Mouse (Mus musculus) erythroblast, embryonic 14.5 days (primary cell): ENCODE measurements around the gene Pknox2. TPM values are rescaled to one million over a fixed set of nuclear protein-coding genes. Genes with fewer than 3 reads are reported as not detected.

Experiments
- H3K27me3 ChIP-seq: 2 replicates; pipeline ENCODE4 v1.6.1; 2012; ENCODE audit warnings: inconsistent platforms; ENCODE audit not compliant: control insufficient read depth
- H3K36me3 ChIP-seq: 2 replicates; pipeline ENCODE4 v1.6.1; 2012; ENCODE audit warnings: mild to moderate bottlenecking, inconsistent platforms; ENCODE audit not compliant: control insufficient read depth
- H3K4me1 ChIP-seq: 2 replicates; pipeline ENCODE4 v1.6.1; 2012; ENCODE audit warnings: inconsistent platforms; ENCODE audit not compliant: control insufficient read depth
- H3K4me3 ChIP-seq: replicated peaks from 2 replicates; pipeline ENCODE3; 2012; ENCODE audit warnings: moderate library complexity, mild to moderate bottlenecking, inconsistent platforms
- H3K9me3 ChIP-seq: 2 replicates; pipeline ENCODE4 v1.6.1; 2012; ENCODE audit warnings: low read length, inconsistent platforms, mixed read lengths; ENCODE audit not compliant: control insufficient read depth
- GATA1 ChIP-seq: IDR thresholded peaks from 2 replicates; pipeline ENCODE4 v1.6.1; 2012; ENCODE audit warnings: low read length, inconsistent platforms, mixed read lengths
- TAL1 ChIP-seq: IDR thresholded peaks from 3 replicates; pipeline ENCODE4 v1.6.1; 2012; ENCODE audit warnings: low read length, inconsistent platforms, mixed read lengths
- polyA plus RNA-seq: library from polyadenylated mRNA; stranded (reverse); fragments of >175 nt; gene quantifications from 2 replicates; pipeline ENCODE4 v1.2.3, GENCODE M21; 2012

Gene Pknox2
- polyA plus RNA-seq, 1 experiment, result not detected

DNA sequence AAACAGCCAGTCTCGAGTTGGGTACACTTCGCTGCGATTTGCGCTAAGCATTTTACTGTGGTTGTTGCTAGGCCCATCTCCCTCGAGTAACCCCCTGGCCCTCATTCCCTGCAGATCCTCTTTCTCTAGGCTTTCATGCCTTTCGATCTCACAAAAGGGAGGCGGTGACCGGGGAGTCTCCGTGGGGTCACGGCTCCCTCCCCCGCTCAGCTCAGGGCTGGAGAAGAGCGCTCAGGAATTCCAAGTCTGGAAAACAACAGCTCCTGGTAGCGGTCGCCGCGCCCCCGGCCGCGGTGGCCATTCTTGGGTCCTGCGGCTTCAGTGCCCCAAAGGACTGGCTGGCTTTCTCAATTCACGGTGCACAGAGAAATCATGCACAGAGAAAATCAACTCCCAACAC, 3.0 kb downstream of the Pknox2 start:
- Histone ChIP-seq H3K4me1 (no peaks in the 10 kb centered on the region), H3K27me3 (peaks cover 77% of the 10 kb centered on the region), H3K4me3 (no peak overlapping the region), H3K36me3 (no peaks in the 10 kb centered on the region), H3K9me3 (no peaks in the 10 kb centered on the region)
- TF ChIP-seq TAL1, result no peak

DNA sequence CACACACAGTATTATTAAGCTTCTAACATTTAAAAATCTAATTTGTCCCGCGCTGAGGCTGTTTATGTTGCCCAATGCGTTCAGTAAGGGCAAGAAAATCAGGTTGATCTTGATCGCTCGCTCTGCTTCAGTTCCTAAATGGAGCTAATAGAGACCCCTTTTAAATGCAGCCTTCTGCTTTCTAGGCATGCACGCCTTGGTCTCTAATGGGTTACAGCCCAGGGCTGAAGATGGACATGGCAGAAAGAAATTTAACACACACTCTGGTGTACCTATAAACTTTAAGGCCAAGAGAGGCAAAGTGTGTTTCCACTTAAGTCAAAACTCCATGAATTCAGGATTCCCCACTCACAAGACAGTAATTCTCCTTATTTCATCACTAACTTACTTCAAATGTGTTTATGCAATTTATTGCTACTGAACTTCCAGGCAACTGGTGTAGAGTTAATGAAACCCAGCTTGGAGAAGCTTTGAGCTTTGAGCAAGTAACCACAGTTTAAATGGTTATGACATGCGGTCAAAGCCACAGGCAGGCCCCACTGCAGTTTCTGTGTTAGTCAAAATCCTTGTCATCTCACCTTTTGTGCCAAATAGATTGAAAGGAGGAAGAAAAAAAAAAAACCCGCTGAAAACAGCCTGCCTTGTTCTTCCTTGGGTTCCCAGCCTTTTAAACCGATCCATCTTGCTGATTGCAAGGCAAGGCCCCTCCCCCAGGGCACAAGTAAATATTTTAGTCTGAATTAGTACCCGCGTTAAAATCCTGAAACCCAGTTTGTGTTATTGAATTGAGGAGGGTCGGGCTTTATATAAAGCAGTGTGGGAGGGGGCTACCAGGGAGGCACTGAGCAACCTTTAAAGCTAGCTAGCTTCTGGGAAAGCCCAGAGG, 3.9 kb downstream of the Pknox2 start:
- no peaks in the 10 kb centered on the region for H3K4me1 ChIP-seq
- TF ChIP-seq TAL1 (no peak), GATA1 (no peak)
- peaks cover 73% of the 10 kb centered on the region for H3K27me3 ChIP-seq
- H3K9me3 ChIP-seq, result no peaks in the 10 kb centered on the region
- no peak overlapping the region for H3K4me3 ChIP-seq
- no peaks in the 10 kb centered on the region for H3K36me3 ChIP-seq

DNA sequence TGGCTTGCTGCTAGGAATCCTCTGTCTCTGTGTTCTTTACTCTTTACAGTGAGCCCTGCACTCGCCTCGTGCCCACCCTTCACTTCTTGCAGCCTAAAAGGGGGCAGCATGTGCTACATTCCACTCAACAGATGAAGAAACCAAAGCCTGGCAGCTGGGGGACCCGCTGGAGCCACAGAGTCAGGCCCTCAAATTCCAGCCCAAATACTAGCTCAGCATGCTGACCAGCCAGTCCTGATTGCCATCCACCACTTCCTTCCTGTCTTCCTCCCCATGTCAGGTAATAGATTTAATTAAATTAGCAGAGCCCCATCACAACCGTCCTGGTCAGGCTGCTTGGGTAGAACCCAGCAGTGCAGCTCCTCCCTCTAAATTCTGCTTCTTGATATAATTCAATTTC, 5.1 kb downstream of the Pknox2 start:
- Histone ChIP-seq H3K4me1 (no peaks in the 10 kb centered on the region), H3K36me3 (no peaks in the 10 kb centered on the region), H3K27me3 (peaks cover 61% of the 10 kb centered on the region), H3K9me3 (no peaks in the 10 kb centered on the region), H3K4me3 (no peak overlapping the region)
- TF ChIP-seq GATA1 (no peak), TAL1 (no peak)

DNA sequence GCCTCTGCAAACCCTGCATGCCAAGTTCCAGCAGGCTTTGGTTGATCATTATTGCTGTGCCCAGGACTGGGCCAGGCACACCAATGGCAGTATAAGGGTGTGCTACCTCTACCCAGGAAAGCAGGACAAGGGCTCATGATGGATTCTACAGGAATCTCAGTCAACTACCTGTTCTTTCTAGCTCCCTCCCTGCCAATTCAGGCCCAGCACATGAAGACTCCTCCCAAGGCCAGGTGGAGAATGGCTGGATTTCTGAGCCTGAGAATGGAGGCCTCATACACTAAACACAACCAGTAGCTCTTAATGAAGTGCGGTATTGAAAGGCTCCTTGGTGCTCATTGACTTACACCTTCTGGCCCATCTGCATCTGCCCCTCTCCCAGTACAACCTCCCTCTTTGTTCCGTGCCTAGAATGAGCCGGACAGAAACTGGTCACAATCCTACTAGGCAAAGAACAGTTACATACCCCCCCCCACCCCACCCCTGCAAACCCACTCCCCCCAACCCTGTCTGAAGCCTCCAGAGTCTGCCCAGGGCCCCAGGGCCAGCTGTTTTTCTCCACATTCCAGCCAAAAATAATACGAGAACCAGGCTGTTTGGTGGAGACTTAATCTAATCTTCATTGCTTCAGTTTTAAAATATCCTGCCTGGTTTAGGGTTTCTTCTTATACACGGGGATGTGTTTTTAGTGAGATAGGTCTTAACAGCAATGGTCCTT, 6.6 kb downstream of the Pknox2 start:
- Histone ChIP-seq H3K4me3 (no peak overlapping the region), H3K4me1 (no peaks in the 10 kb centered on the region), H3K9me3 (no peaks in the 10 kb centered on the region), H3K36me3 (no peaks in the 10 kb centered on the region), H3K27me3 (peaks cover 47% of the 10 kb centered on the region)
- TF ChIP-seq GATA1 (no peak), TAL1 (no peak)

DNA sequence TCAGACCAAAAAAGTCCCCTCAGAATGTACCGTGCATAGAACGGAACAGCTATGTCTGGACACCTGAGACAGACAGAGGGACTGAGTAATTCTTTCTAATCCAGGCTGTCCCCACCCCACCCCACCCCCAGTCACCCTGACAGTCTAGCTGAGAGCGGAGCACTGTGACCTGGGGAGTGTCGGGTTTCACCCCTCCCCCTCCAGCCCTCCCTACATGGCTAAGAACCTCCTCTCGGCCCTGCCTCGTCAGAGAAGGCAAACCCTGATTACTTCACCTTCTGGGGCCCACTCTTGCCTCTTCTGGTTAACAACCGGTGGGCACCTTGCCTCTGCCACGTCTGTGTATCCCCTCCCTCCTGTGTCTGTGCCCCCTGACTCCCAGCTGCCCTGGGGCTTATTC, 7.7 kb downstream of the Pknox2 start:
- TF ChIP-seq GATA1, result no peak
- TF ChIP-seq TAL1, result no peak
- Histone ChIP-seq H3K36me3 (no peaks in the 10 kb centered on the region), H3K9me3 (no peaks in the 10 kb centered on the region), H3K27me3 (peaks cover 36% of the 10 kb centered on the region), H3K4me3 (no peak overlapping the region), H3K4me1 (no peaks in the 10 kb centered on the region)

DNA sequence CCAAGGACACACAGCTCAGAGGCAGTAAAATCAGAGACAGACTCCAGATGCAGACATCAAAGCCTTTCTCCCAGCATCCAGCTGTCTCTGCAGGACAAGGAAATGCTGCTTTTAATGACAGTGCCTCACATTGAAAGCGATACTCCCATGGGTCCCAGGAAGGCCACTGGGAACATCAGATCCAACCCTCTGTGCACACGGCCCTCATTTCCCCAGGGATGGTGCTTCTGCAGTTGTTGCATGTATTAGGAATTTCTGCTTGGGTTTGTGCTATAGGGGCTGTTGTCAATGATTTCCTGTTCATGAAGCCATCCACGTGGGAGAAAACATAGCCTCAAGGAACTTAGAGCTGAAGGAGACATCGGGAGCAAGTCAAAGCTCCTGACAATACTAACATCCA, 8.3 kb downstream of the Pknox2 start:
- H3K36me3 ChIP-seq, result no peaks in the 10 kb centered on the region
- H3K4me1 ChIP-seq, result no peaks in the 10 kb centered on the region
- H3K27me3 ChIP-seq, result peaks cover 29% of the 10 kb centered on the region
- no peak overlapping the region for H3K4me3 ChIP-seq
- no peaks in the 10 kb centered on the region for H3K9me3 ChIP-seq
- no peak for TF ChIP-seq GATA1
- no peak for TF ChIP-seq TAL1

DNA sequence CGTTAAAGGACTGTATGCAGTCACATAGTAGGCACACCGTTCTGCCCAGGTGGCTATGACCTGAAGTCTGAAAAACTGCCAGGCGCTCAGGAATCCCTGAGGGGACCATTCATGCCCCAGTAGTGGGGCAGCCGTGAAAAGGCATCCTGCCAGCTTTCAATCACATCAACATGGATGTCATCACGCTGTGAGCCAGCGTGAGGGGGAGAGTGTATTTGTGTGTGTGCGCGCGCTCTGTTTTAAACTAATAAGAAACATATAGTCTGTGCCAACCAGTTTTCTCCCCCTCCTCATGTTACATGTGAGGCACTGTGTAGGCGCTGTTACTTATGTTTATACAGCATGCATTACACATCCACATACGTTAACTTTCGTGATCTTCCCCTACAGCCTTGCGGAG, 10.9 kb downstream of the Pknox2 start:
- Histone ChIP-seq H3K4me3 (no peak overlapping the region), H3K4me1 (no peaks in the 10 kb centered on the region), H3K36me3 (no peaks in the 10 kb centered on the region), H3K27me3 (peaks cover 9% of the 10 kb centered on the region), H3K9me3 (no peaks in the 10 kb centered on the region)
- TF ChIP-seq GATA1 (no peak), TAL1 (no peak)

DNA sequence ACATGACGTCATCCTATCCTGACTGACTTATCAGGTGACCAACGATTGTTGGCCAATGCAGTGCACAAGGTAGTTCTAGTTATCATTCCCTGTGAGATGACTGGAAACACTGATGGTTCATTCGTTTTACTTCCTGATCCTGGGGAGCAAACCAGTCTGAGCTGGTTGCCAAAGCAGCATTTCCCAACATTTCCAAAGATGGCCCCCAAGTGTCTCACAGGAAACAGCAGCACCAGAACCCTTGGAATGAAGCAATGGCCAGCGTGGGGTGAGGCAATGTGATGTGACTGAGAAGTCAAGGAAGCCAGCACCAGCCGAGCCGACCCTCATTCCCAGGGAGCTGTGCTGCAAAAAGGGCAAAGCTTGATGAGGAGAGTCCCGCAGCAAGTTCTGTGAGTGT, 13.7 kb downstream of the Pknox2 start:
- Histone ChIP-seq H3K4me1 (no peaks in the 10 kb centered on the region), H3K36me3 (no peaks in the 10 kb centered on the region), H3K4me3 (no peak overlapping the region), H3K27me3 (no peaks in the 10 kb centered on the region), H3K9me3 (no peaks in the 10 kb centered on the region)
- TF ChIP-seq TAL1, result no peak
- TF ChIP-seq GATA1, result no peak

DNA sequence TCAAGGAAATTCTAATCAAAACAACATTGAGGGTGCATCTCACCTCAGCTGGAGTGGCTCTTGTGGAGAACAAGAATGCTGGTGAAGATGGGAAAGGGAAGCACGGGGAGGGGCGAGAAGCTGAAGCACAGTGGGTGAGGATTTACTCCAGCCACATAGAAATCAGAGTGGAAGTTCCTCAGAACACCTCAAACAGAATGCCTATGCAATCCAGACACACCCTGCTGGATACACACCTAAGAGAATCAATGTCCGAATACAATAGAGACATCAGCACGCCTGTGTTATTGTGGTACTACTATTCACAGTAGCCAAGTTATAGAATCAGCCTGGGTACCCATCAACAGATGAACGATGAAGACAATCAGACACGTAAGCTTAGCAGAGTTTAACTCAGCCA, 18.2 kb downstream of the Pknox2 start:
- Histone ChIP-seq H3K36me3 (no peaks in the 10 kb centered on the region), H3K27me3 (no peaks in the 10 kb centered on the region), H3K9me3 (no peaks in the 10 kb centered on the region), H3K4me3 (no peak overlapping the region), H3K4me1 (no peaks in the 10 kb centered on the region)
- TF ChIP-seq TAL1 (no peak), GATA1 (no peak)

DNA sequence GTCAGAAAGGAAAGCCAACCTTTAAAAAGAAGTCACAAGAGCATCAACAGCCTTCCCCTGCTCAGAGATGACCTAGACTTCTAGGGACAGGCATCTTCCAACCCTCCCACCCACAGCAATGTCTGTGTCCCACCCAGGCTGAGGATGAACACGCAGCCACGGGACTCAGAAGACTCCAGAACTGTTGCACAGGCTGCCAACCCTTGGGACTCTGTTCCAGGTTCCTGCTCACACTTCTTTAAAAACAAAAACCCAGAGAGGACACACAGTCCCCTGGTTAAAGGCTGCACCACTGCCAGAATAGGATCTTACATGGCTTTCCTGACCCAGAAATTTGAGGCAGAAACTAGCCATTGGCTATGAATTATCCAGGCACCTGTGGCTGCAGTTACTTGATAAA, 21.0 kb downstream of the Pknox2 start:
- Histone ChIP-seq H3K27me3 (no peaks in the 10 kb centered on the region), H3K4me3 (no peak overlapping the region), H3K9me3 (no peaks in the 10 kb centered on the region), H3K4me1 (no peaks in the 10 kb centered on the region), H3K36me3 (no peaks in the 10 kb centered on the region)
- TF ChIP-seq TAL1, result no peak
- no peak for TF ChIP-seq GATA1
